Mouse (Mus musculus) cortical plate, adult 2 months (tissue): Measurements from ENCODE around the gene Csnk2a2. TPM values are rescaled to one million over a fixed set of nuclear protein-coding genes. Genes with fewer than 3 reads are reported as not detected.
A peak's percentile ranks its signal among the peaks of the same experiment; 100 is the strongest.

Source experiments
- H3K27ac ChIP-seq: fragments of 200-500 bp; 2 replicates; pipeline ENCODE4 v1.5.1; 2012; ENCODE audit warnings: low read length, control low read depth, inconsistent platforms; ENCODE audit not compliant: insufficient read depth
- H3K4me1 ChIP-seq: fragments of 200-500 bp; 2 replicates; pipeline ENCODE4 v1.6.1; 2011; ENCODE audit warnings: low read length; ENCODE audit not compliant: control insufficient read depth, insufficient read depth
- H3K4me3 ChIP-seq: fragments of 200-500 bp; 2 replicates; pipeline ENCODE4 v1.5.1; 2011; ENCODE audit warnings: mild to moderate bottlenecking, low read length, control low read depth; ENCODE audit not compliant: insufficient read depth
- CTCF ChIP-seq: fragments of 200-500 bp; IDR thresholded peaks from 2 replicates; pipeline ENCODE4 v1.5.1; 2011; ENCODE audit warnings: mild to moderate bottlenecking, control low read depth, low read length; ENCODE audit not compliant: insufficient read depth; ENCODE audit errors: extremely low read depth
- POLR2A ChIP-seq: fragments of 200-500 bp; IDR thresholded peaks from 2 replicates; pipeline ENCODE4 v1.6.1; 2011; ENCODE audit warnings: mild to moderate bottlenecking, low read length, control low read depth; ENCODE audit not compliant: insufficient read depth; ENCODE audit errors: extremely low read depth
- polyA plus RNA-seq: library from polyadenylated mRNA; depleted of rRNA; stranded (reverse); fragments of >200 nt; gene quantifications from 2 replicates; pipeline ENCODE4 v1.2.3, GENCODE M21; 2012

Gene Csnk2a2
- polyA plus RNA-seq, 1 experiment = 51.3 TPM

DNA sequence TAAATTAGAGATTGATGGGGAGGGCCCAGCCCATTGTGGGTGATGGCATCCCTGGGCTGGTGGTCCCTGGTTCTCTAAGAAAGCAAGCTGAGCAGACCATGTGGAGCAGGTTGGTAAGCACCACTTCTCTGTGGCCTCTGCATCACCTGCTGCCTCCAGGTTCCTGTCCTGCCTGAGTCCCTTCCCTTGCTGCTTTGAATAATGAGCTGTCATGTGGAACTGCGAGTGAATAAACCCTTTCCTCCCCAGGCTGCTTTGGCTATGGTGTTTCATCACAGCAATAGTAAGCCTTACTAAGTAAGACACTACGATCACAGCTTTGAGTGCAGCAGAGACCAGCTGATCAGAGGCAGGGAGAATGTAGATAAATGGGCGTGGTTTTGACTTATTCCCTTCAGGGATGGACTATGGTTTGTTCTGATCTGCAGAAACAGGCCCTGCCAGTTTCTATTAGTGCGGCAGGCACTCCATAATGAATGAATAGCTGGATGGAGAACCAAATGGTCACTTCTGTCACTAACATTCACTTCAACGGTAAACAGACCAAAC, 48.3 kb downstream of the Csnk2a2 start:
- Histone ChIP-seq H3K4me1 (no peaks in the 10 kb centered on the region), H3K4me3 (no peak overlapping the region), H3K27ac (no peak overlapping the region)
- TF ChIP-seq POLR2A (no peak), CTCF (no peak)

DNA sequence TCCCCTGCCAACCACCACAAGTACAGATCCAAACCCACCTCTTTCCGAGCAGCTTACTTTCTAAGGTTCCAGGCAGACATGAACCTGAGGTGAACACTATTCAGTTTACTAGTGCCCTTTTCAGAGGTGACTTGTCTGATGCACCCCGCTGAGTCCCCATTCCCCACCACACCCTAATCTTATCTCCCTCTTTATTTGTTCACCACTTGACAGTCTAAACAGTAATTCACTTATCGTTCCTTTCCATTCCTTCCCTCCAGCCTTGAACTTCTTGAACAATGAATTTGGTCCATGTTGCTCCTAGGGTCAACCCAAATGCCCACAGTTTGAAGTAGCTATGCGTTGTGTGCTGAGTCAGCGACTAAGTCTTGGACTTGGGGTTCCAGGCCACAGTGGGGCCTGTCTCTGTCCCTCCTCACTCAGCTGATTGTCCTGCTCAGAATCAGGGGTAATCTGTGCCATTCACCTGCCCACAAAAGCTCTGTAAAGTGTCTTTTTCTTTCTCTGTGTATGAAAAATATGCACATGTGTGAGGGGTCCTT, 49.6 kb downstream of the Csnk2a2 start:
- H3K27ac ChIP-seq = no peak overlapping the region
- no peaks in the 10 kb centered on the region for H3K4me1 ChIP-seq
- TF ChIP-seq POLR2A (no peak), CTCF (no peak)
- no peak overlapping the region for H3K4me3 ChIP-seq

DNA sequence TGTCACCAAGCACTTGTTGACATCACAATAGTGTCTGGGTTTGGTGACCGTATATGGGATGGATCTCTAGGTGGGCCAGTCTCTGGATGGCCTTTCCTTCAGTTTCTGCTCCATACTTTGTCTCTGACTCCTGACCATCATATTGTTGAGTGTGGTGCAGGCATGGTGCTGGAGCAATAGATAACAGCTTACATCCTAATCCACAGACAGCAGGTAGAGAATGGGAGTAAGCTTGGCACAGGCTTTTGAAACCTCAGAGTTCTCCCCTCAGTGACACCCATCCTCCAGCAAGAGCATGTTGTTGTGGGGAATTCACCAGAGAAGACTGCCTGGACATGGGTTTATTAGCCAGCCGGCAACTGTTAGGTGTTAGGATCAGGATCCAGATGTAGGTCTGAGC, 50.4 kb downstream of the Csnk2a2 start:
- no peak overlapping the region for H3K27ac ChIP-seq
- no peak overlapping the region for H3K4me3 ChIP-seq
- no peaks in the 10 kb centered on the region for H3K4me1 ChIP-seq
- no peak for TF ChIP-seq POLR2A
- no peak for TF ChIP-seq CTCF

DNA sequence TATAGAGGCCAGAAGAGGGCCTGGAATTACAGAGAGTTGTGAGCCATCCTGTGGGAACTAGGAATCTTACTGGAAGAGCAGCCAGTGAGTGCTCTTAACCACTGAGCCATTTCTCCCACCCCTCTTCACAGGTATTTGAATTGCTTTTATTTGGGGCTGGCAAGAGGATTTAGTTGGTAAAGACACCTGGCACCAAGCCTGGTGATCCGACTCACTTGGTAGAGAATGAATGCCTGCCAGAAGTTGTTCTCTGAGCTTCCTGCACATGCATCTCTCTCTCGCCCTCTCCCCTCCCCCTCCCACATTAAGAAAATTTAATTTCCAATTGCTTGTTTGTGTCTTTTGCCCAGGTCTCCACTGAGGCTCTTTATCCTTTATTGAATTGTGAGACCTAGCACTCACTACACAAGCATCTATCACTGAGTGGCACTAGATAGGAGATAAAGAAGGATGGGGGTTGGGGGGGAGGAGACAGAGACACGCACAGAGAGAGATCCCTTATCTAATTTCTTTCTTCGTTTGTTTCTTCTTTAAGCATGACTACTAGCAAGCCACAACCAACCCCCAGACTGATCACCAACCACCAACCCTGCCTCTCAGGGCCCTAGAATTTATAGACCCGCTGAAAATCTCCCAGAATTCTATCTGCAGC, 52.4 kb downstream of the Csnk2a2 start:
- TF ChIP-seq CTCF (no peak), POLR2A (no peak)
- Histone ChIP-seq H3K4me3 (no peak overlapping the region), H3K4me1 (peaks cover 1% of the 10 kb centered on the region; the same call in 1 of the 2 replicates), H3K27ac (no peak overlapping the region)

DNA sequence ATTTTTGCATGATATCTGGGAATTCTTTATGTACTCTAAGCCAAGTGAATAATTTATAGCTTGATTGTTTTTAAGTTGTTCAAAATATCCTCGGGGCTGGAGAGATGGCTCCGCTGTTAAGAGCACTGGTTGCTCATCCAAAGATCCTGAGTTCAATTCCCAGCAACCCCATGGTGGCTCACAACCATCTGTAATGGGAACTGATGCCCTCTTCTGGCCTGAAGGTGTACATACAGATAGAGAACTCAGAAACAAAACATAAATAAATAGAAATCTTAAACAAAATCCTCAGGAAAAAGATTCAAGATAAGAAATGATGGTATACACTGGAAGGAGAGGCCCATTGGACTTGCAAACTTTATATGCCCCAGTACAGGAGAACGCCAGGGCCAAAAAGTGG, 53.9 kb downstream of the Csnk2a2 start:
- no peak overlapping the region for H3K27ac ChIP-seq
- H3K4me1 ChIP-seq = peaks cover 6% of the 10 kb centered on the region
- no peak for TF ChIP-seq POLR2A
- 0 out of 2 replicates have a peak, but pooled peaks have one; percentile 1 for TF ChIP-seq CTCF
- H3K4me3 ChIP-seq = no peak overlapping the region

DNA sequence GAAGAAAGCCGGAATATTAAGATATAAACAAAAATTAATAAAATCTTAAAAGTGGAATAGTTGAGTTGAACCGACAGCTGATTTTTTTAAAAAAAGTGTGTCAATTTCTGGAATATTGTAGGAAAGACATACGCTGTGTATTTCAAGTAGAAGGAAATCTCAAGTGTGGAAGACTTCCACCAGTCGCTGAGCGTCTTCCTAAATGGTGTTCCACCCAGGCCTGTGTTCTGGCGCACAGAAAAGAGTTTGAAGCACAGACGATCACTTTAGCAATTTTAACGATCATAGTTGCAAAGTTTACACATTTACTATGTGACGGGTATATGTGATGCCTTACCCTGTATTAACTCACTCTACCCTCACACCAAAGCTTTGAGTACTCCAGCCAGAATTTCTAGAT, 54.4 kb downstream of the Csnk2a2 start:
- no peak overlapping the region for H3K27ac ChIP-seq
- no peak for TF ChIP-seq POLR2A
- TF ChIP-seq CTCF = no peak
- peak overlapping the region; percentile 97; the same call in 1 of the 2 replicates for H3K4me3 ChIP-seq
- peaks cover 6% of the 10 kb centered on the region for H3K4me1 ChIP-seq

DNA sequence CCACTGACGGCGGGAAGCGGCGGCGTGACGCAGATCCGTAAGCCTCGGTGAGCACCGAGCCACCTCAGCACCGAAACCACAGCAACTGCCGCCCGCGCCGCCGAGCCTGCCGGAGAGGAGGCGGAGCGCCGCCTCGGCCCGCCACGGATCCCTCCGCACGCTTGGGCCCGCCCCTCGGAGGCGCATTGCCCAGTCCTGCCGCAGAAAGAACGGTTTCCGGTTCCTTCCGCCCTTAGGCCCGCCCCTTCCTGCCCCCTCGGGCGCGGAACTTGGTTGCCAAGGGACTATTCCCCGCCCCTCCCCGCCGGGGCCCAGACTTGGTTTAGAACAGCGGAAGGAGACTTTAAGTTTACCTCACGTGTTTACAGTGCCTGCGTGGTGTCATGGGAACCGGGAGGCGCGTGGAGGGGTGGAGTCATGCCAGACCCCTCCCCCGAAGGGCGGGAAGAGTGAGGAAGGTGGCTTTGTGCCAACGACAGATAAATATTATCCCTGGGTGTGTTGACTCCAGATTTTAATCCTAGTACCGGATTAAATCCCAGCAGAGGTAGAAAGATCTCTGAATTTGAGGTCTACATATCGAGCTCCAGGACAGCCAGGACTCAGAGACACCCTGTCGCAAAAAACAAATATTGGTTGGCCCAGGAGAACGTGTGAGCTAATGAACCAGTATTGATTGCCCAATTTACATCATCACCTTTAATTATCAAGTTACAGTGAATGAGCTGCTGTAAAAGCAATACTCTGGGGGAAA, 55.0 kb downstream of the Csnk2a2 start, which contains the start of gene Cfap20:
Cfap20 (minus strand) TSS at position 184 of the 754 bp plus-strand sequence.
- Histone ChIP-seq H3K27ac (peak within 1 kb of the TSS; percentile 86), H3K4me3 (peak within 1 kb of the TSS; percentile 97), H3K4me1 (peaks cover 9% of the 10 kb centered on the region)
- no peak for TF ChIP-seq CTCF
- TF ChIP-seq POLR2A = peak; percentile 71

DNA sequence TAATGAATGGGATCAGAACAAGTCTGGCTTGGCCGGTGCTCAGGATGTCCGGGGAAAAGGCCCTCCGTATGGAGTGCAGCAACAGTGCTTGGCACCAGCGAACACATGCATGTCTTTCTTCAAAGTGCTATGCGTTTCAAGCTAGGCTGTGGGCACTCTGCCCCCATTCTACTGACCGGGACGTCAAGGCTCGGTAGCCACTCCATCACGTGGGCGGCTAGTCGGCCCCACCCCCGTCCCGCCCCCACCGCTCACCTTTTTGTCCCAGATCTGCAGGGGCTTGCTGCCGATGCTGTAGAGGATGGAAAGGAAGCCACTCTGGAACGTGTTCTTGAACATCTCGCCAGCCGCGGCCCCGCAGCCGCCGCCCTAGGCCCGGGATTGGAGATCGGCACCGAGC, 55.6 kb downstream of the Csnk2a2 start:
- H3K4me3 ChIP-seq = peak overlapping the region; percentile 97
- peak overlapping the region; percentile 86 for H3K27ac ChIP-seq
- TF ChIP-seq CTCF (no peak), POLR2A (no peak)
- peaks cover 11% of the 10 kb centered on the region for H3K4me1 ChIP-seq

DNA sequence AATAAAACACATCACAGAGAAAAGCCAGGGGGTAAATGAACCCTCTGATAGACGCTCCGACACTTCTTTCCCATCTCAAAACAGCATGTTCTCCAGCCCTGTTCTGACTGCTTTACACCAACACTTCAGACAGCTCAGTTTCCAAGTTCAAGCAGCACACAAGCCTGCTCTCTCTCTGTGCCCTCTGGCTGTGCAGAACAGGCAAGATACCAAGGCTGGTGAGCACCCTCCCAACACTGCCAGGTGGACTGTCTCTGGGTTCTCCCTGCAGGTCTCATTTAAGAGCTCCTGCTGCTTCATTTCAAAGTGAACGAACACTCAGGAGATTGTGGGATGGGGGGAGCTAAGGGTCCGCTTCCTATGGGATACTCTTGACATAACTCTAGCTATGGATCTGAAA, 56.7 kb downstream of the Csnk2a2 start:
- TF ChIP-seq POLR2A (no peak), CTCF (no peak)
- Histone ChIP-seq H3K4me3 (peak overlapping the region; percentile 97), H3K27ac (no peak overlapping the region), H3K4me1 (peaks cover 13% of the 10 kb centered on the region)

DNA sequence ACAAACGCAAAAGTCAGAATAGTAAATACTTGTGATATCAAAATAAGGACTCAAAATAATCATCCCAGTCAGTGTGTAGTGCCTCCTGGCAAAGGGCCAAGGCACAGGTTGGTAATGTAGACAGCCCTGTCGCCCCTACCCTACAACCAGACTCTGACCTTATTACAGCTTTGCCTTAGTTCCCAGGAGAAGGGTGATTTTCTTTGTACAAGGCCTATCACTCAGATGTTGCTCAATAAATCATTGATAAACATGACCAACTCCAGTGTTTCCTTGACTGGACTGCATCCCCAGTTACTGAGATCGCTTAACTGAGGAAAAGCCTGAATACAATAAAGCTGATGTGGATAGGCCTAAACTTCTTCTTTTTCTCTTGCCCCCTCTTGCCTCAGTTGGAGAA, 57.4 kb downstream of the Csnk2a2 start:
- H3K4me1 ChIP-seq = peaks cover 17% of the 10 kb centered on the region

More for the DNA sequence above, 57.4 kb downstream of the Csnk2a2 start:
- Histone ChIP-seq H3K27ac (no peak overlapping the region), H3K4me3 (no peak overlapping the region; the same call in 1 of the 2 replicates)
- TF ChIP-seq POLR2A (no peak), CTCF (no peak)
